Mouse (Mus musculus) heart, postnatal 0 days (tissue): ENCODE data around the gene Esp24.

Experiments used
- CTCF ChIP-seq: IDR thresholded peaks from 2 replicates; pipeline ENCODE4 v1.5.1; 2016; ENCODE audit warnings: antibody characterized with exemption, control low read depth, low read depth
- EP300 ChIP-seq: IDR thresholded peaks from 2 replicates; pipeline ENCODE4 v1.6.1; 2016; ENCODE audit warnings: antibody characterized with exemption, low read depth

DNA sequence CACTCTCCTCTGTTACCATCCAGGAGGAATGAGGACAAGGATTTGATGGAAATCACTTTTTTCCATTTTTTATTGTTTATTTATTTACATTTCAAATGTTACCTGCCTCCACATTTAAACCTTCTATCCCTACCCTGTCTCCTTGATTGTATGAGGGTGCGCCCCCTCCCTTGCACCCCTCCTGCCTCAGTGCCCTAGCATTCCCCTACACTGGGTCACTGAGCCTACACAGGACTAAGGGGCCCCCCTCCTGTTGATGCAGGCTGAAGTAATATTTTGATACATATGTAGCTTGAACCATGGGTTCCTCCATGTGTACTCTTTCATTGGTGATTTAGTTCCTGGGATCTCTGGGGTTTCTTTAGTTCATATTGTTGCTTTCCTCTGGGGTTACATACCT, 26.6 kb upstream of the Esp24 start:
- TF ChIP-seq CTCF (no peak), EP300 (no peak)
